Mouse (Mus musculus) right cerebral cortex, postnatal 10 days (tissue): ENCODE measurements at regions not wholly inside any gene's neighbourhood (a gene's known extent, or its start where the extent isn't known, plus 50 kb on each side); places are given as distances from the start of the nearest gene placed in this dataset.
A peak's percentile ranks its signal among the peaks of the same experiment; 100 is the strongest.

Source experiments
- DNase-seq, 2 experiments: peaks; one replicate each; pipeline ENCODE4 v3.0.0; 2021; ENCODE audit warnings: low spot score in 2 of 2

DNA sequence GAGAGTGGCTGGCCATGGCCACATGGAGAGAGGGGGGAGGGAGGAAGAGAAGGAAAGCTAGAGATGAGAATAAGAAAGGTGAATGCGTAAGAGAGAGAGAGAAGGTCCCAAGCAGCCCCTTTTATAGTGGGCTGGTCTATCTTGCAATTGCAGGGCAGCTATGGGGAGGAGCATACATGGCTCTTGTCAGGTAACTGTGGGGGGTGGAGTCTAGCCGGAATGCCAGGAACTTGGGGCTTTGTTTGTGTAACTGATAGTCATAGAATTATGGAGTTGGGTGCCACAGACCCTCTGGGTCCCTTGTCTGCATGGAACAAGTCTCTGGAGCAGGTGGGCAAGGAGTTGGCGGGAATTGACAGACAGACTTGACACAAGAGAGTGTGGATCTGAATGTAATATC is 2151.8 kb downstream of the 4930444P10Rik start:
- no peak for DNase-seq

DNA sequence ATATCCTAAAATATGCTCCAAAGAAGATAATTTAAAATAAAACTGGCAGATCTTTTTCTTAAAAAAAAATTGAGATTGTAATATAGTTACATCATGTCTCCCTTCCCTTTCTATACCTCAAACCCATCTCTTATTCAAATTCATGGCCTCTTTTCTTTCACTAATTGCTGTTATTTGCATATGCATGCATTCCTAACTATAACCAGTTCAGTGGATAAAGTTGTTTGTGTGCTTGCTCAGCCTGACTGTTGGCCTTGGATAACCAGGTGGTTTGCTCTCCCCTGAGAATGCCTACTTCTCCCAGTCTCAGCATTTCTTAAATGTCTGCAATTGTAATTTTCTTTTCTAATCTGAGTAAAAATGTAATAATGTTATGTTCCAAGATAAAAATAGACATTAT is 2154.8 kb downstream of the 4930444P10Rik start:
- no peak for DNase-seq

DNA sequence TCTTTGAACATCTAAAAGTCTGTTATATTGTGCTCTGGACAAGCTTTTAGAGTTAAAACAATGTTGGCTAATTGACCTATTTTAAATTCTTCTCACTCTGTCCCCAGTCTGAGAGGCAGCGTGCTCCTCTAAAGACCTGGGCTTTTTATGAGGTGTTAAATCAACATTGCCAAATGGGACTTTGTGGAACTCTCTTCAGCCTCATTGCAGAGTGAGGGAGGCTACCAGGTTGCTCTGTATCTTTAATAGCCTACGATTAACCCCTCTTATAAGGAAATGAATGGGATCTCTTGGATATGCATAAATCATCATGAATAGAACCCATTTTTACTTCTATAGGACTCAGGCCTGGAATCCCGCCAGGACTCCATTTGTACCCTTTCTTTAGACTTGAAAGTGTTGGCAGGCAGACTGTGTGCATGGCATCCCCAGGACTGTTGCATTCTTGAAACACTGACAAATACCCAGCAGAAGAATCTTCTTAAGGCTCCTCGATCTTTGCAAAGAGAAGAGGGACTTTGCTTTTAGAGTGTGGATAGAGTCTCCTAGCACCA is 2157.1 kb downstream of the 4930444P10Rik start:
- DNase-seq: peak; percentile 63 to 68

DNA sequence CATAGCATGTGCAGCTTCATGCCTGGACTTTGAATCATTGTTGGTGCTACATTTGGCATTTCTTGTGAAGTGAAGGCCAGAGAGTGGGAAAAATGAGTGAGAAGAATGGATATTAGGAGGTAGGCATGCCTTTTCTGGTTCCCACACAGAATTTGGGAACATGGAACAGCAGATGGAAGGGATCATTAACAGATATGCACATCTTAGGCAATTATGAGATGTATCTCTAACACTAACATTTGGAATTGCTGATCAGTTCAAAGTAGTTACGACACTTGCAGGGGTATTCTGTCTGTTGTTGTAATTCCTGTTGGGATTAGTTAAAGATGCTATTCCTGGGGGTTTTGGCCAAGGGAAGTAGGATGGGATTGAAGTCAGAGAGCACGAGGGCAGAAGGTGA is 2164.4 kb downstream of the 4930444P10Rik start:
- no peak for DNase-seq

DNA sequence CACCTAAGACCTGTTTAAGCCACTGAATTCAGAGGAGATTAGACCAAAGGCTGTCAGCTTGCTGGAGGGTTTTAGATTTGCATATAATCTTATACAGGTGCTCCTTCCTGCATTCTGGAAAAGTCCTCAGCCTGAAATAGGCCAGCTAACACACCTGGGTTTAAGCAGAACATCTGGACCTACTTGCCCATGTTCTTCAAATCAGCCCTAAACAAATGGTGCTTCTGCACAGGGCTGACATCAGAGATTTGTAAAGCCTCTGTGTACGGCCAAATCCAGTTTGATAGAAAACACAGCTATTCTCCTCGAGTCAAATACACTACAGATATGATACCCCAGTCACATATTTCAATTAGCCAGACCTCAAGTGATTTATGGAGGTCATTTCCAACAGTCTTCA is 2165.2 kb downstream of the 4930444P10Rik start:
- no peak for DNase-seq

DNA sequence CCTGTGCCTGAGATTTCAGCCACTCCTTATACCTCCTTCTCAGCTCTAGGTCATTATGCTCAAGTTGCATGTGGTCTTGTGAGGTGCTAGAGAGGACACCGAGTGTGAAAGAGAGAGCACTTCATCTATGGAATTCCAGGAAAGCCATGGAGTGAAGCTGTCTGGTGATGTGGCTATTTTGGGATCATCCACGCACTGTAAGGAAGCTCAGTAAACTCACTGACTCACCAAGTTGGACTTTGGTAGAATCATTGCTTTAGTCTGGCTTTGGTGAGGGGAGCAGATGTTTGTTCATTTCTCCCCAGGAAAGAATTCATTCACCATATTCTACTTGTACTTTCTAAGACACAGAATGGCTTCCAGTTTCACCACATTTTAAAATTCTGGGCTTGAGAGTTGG is 2167.1 kb downstream of the 4930444P10Rik start:
- DNase-seq: no peak

DNA sequence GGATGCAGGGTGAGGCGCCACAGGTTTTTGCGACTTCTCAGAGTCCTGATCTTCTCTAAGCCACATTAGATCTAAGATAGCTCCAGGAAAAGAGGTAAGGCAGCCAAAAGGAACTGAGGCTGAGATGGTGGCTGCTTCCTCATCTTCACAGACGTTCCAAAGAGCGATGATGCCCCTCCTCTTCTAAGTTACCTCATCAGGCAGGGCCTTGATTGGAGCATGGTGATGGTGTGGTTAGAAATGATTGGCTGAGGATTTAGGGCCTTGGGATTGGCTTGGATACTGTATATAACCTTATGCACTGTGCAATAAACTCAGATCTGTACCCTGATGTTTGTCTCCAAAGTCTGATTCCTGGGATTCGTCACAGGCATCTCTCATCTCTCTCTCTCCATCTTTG is 2177.9 kb downstream of the 4930444P10Rik start:
- DNase-seq: no peak

DNA sequence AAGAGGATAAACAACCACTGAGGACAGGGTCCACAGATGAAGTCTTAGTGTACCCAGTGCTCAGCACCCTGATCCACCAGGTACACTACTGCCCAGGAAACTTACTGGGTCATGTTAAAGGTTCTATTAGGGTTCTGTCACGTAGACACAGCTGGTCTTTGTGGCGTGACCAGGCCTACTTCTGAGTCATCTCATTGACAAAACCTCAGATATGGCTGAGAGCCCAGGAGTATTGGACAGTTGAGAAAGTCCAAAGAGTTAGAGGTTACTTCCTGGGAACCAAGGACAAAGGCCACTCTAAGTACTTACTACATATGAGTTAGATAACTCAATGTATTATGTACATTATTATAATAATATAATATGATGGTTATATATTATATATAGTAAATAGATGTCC is 2214.0 kb downstream of the 4930444P10Rik start:
- no peak for DNase-seq

DNA sequence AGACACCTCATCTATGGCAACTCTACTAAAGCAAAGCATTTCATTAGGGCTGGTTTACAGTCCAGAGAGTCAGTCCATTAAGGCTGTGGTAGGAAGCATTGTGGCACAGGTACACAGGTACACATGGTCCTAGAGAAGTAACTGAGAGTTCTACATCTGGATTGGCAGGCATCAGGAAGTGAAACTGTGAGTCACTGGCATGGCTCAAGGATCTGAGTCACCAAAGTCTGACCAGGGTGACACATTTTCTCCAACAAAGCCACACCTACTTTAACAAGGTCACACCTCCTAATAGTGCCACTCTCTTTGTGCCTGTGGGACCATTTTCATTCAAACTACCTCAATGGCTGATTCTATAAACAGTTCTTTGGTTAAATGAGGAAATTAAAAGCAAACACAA is 2219.2 kb downstream of the 4930444P10Rik start:
- no peak for DNase-seq

DNA sequence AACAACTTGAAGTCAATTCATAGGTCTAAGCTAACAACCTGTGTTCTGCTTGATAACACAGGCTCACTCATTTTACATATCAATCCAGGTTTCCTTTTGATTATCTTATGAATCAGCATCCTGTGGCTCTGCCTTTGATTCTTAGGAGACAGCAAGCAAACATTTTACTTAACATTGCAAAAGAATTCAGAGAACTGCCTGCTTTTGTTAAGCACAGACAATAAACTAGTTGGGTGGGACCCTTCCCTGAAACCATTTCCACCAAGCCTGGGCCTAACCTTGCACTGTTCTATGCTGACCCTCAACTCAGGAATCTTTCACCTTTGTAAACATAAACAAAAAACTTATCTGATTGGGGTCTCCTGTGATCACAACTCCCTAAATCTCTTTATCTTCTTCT is 2220.6 kb downstream of the 4930444P10Rik start:
- DNase-seq: no peak

DNA sequence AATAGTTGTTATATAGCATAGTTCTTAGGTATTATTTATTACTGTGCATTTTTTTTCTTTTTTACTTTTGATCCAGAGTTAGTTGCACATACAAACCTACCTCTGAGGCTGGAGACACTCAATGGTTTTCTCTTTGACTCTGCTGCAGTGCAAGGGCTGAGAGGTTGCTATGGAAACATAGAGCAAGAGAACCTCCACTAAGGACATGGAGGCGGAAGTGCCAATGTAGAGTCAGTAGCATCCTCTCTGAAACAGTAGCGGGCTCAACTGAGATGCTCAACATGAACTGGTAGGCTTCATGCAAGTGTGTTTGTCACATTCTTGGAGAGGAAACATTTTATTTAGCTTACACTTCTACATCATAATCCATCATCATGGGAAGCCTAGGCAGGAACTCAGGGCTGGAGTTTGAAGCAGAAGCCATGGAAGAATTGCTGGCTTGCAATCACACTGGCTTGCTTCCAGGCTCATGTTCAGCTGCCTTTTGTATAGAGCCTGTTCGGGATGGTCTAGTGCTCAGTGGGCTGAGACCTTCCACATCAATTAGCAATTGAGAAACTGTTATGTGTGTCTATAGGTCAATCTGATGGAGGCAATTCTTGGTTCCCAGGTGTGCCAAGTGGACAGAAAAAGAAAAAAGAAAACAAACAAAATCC is 2222.4 kb downstream of the 4930444P10Rik start:
- peak in 1 of 2 experiments; percentile 43 for DNase-seq

DNA sequence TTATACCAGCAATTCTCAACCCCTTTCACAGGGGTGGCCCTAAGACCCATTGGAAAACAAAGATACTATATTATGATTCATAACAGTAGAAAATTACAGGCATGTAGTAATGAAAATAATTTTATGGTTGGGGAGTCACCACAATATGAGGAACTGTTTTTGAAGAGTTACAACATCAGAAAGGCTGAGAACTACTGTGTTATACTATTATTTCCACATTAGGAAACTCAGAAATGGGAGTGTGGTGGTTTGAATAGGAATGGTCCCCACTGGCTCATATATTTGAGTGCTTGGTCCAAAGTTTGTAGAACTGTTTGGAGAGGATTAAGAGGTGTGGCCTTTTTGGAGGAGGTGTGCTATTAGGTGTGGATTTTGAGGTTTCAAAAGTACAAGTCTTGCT is 2227.4 kb downstream of the 4930444P10Rik start:
- no peak for DNase-seq

DNA sequence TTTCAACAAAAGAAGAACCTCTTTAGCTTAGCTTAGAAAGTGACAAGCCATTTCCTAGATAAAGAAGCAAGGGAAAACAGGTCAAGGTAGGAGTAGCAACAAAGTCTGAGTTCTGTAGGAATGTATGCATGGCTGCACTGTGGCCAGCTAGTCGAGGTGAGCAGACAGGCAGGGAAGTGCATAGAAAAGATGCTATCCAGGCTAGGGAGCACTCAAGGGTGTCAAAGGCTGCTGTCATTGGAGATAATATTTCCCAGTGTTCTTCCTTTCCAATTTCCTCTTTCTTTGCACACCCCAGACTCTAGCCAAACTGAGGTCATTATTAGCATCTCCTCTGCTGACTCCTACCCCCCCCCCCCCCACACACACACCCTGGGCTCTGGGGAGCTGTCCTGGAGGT is 2229.4 kb downstream of the 4930444P10Rik start:
- no peak for DNase-seq

DNA sequence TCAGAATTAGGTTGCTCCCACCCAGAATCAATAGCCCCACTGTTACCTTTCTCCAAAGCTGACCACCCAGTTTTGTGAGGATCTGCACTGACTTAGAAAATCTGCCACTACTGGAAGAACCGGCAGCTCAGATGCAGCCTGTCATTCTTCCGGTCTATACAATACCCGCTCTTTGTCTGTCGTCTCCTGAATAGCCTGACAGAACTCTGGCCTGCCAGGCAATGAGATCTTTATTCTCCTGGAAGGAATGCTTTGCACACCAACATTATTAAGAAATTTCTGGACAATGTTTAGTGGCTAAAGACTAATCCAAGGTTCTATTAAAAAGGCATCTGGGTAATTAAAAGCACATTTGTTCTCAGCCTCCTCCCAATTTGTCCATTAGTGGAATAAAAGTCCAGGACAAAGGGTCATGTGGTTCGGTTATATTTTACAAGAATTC is 2232.0 kb downstream of the 4930444P10Rik start:
- DNase-seq: no peak

DNA sequence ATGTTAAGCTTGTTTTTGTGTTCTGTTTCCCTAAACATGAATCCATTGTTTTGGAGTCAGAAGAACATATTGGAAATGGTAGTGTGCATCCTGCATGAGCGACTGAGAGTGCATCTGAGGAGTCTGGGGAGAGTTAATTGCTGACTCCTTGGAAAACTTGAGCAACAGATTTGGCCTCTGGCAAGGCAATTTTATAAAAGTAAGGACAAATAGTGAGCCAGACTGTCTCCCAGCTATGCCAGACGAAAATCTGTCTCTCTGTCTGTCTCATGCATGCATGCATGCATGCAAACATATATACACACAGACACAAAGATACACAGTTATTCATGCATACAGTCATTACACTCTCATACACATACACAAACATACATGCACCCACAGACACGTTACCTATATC is 2232.7 kb downstream of the 4930444P10Rik start:
- no peak for DNase-seq

DNA sequence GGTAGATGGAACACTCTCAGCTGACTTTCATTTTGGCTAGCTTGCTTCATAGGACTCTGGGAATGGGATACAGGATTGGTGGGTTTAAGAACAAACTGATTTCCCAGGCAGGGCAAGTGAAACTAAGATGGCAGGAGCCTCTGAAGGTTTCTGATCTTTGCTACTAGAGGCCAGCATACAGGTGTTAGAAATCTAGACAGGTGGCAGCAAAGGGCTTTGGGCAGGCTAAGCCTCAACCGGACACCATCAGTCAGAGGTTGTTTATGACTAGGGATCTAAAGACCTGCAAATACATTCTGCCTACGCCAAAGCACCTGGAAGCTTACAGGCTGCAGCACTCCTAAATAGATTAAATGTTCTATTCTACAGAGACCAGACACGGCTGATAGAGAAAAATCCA is 2233.4 kb downstream of the 4930444P10Rik start:
- DNase-seq: no peak

DNA sequence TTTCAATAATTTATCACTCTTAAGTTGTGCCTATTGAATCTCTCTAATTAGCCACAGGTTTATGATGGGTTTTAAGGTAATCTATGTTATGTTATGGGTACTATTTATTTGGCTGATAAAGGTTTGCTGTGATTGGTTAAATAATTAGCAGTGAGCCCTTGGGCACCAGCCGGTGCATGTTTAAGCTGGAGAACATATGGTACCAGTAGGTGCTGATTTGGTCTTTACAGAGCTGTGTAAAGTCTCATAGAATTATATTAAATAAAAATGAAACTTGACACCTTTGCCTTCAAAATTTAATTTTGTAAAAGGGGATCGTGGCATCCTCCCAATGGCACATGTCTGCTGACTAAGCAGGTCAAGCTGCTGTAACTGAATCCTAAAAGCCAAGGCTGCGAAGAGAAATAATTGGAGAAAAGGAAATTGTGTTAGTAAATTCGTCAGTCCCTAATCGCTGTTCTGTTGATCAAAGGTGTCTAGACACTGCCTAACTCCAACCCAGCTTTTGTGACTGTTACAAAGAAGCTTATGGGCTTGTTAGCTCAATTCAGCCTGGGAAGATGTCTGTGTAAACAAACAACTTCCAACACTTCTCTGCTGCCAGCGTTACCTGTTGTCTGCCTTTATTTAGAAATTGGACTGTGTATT is 2234.6 kb downstream of the 4930444P10Rik start:
- no peak for DNase-seq

DNA sequence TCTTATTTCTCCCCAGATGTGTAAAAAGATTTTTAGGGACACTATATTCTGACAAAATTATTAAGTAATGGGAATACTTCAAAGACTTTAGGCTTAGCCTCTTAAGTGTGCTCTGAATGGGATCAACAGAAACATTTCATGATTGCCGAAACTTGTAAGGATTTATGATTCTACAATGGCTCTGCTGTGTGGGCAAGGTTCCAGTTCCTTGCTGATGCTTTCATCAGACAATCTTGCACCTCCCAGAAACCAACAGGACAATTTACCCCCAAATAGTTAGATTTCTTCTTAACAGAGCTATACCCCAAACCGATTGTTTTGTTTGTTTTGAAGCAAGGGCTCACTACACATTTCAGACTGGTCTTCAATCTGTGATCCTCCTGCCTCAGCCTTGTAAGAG is 2236.1 kb downstream of the 4930444P10Rik start:
- no peak for DNase-seq

DNA sequence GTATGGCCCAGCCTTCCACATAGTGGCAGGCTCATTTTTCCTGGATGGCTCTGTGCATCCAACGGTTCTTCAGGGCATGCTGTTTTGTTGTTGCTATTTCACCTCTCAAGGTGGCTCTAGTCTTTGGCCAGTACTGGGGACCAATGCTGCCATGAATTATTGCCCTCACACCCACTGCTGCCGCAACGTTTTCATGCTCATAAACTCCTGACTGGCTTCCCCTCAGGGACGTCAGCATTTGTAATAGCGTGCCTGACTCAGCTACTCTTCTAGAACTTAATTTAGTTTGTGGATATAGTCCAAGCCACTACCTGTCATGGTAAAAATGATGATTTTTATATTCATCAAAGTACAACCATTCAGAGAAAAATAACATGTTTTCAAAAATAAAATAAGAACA is 2242.0 kb downstream of the 4930444P10Rik start:
- no peak for DNase-seq

DNA sequence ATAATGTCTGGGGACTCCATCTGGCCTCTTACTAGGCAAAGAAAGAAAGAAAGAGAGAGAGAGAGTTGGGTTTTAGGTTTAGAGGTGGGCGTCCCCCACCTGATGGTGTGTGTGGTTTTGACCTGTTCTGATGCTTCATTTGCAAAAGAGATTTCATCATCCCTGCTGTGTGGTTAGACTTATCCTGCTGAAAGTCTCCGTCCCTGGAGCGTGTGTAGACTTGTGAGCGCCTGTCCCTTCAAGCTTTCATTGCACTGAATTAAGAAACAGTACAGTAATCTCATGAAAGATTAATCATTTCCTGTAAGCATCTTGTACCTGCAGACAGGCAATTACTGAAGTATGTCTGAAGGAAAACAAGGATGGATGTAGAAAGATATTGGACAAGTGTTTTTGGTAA is 2244.1 kb downstream of the 4930444P10Rik start:
- DNase-seq: no peak

DNA sequence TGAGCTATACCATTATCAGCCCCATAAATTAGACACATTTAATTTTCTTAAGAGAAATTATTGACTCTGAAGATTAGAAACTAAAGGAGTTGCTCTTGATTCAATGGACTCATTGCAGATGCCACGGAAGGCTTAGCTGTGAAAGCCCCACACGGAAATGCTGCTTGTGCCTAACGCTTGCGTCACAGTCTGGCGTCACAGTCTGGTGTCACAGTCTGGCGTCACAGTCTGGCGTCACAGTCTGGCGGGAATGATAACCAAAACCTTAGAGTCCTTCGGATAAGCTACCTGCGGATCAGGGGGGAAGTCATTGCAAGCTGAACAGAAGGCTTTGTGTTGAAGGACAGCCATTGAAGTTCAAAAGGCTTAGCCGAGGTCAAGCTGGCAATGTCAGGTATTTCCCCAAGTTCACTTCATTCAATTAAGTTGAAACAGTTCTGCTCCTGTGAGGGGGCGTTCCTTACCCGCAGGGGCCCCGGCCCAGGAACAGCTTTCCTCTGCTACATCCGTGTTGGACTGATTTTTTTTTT is 2246.7 kb downstream of the 4930444P10Rik start:
- no peak for DNase-seq

DNA sequence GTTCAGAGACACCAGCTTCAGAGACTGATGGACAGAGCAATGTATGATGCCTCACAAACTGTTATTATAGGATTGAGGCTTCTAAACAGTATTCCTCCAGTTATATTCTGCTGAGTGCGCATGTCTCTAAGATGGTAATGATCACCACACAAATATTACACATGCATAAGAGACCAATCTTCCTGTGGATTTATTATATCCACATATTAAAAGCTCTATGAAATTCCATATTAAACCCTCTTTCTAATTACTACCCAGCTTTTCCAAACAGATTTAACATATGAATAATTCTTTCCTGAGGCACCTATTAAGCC is 2252.9 kb downstream of the 4930444P10Rik start:
- no peak for DNase-seq

DNA sequence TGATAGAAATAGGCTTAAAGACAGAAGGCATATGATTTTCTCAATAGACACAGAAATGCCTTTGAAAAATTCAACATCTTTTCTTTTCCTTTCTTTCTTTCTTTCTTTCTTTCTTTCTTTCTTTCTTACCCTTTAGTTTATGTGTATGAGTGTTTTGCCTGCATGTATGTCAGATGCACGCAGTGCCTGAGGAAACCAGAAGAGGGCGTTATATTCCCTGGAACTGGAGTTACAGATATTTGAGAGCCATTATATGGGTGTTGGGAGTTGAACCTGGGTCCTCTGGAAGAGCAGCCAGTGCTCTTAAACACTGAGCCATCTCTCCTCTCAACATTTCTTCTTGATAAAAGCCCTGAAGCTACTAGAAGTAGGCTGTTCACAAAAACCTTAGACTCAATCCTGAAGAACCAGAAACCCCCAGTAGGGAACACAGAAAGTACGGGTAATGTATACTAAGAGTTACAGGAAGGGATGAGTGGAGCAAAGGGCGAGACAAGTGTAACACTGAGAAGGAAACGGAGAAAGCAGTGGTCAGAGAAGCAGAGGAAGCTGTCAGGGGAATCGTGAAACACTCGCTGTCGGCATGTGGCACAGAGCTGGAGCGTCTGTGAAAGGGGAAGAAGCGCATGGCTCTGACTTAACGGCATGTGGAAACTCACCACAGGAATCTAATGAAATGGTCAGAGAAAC is 2253.4 kb downstream of the 4930444P10Rik start:
- no peak for DNase-seq
